Mouse (Mus musculus): ENCODE results near the gene Efhd1. TPM values are rescaled to one million over a fixed set of nuclear protein-coding genes. Genes with fewer than 3 reads are reported as not detected.
A peak's percentile ranks its signal among the peaks of the same experiment; 100 is the strongest.

The Efhd1 gene
- polyA plus RNA-seq, 1 experiment from 2014 or later, result 0.76 TPM

DNA sequence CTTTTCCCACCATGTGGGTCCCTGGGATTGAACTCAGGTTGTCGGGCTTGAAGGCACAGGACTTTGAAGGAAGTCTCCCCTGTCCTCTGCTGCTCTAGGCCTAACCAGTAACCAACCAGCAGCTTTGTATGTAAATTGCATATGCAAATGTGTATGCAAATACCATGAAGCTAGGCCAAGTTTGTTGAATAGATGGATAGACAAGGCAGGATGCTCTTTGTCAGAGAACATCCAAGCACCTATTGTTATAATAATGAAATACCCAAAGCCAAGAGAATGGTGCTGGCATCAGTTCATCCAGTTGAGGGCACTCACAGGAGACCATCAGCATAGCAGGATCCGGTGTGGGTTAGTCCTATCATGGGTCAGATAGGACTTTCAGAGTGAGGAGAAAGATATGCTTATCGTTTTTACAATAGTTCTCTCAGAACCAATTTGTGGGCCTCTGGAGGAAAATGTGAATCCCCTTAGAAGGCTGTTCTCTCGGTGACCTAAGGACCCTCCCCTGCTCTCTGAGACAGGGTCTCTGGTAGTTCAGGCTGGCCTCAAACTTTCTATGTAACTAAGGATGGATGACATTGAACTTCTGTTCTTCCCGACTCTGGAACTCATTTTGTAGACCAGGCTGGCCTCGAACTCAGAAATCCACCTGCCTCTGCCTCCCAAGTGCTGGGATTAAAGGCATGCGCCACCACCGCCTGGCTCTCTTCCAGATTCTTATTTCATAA is 49.8 kb downstream of the Efhd1 start:
- Histone ChIP-seq H3K36me3 (ENCODE audit: control insufficient read depth, insufficient read depth) (no peaks in the 10 kb centered on the region), H3K4me3 (ENCODE audit: low read length) (no peak overlapping the region), H3K9ac (ENCODE audit: low read length) (no peak overlapping the region), H3K27ac (ENCODE audit: low read length) (no peak overlapping the region), H3K27me3 (ENCODE audit: control insufficient read depth, insufficient read depth, low read length) (no peaks in the 10 kb centered on the region), H3K4me2 (ENCODE audit: low read depth, low read length) (no peak overlapping the region), H3K9me3 (replicated peaks; ENCODE audit: control insufficient read depth, low read length) (peaks cover under 1% of the 10 kb centered on the region; the same call in 1 of the 2 replicates), H3K4me1 (ENCODE audit: control insufficient read depth, insufficient read depth, low read length) (peaks cover 3% of the 10 kb centered on the region; the same call in 1 of the 2 replicates)
- ATAC-seq (replicated peaks; ENCODE audit: extremely low read depth, insufficient read depth, low FRiP score), result no peak
- WGBS, result 87% methylated on average over 8 of the region's 8 CpGs

DNA sequence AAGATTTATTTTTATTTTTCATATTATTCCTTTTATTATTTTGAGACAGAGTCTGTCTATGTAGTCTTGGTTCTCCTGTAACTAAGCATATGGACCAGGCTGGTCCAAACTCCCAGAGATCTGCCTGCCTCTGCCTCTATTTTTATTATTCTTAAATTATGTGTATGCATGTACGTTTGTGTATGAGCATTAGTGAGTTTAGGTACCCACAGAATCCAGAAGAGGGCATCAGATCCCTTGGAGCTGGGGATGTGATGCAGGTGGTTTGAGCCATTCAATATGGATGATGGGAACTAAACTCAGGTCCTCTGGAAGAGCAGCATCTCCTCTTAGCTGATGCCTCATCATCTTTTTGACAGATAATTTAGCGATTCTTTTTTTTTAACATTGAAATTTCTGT is 51.3 kb downstream of the Efhd1 start:
- WGBS, result 85% methylated on average over 2 of the region's 2 CpGs
- ATAC-seq (replicated peaks; ENCODE audit: extremely low read depth, insufficient read depth, low FRiP score), result no peak

DNA sequence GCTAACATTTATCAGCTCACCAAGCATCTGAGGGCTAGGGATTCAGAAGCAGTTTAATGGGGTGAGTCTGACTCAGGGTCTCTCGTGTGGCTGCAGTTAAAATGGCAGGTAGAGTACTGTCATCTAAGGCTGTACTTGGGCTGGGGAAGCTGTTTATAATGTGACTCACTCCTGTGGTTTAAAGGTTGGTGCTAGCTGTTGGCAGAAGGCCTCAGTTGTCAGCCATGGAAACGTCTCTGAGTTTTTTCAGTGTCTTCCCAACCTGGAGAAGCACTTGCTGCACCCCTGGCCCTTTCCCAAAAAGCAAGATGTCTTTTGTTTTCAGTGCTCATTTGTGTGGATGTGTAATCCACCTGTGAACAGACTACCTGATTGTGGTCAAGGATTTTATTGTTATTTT is 51.7 kb downstream of the Efhd1 start:
- no peak overlapping the region for H3K9ac ChIP-seq (ENCODE audit: low read length)
- WGBS, result 62% methylated on average over 2 of the region's 2 CpGs

More for the DNA sequence above, 51.3 kb downstream of the Efhd1 start:
- no peak overlapping the region for H3K27ac ChIP-seq (ENCODE audit: low read length)
- peaks cover 3% of the 10 kb centered on the region; the same call in 1 of the 2 replicates for H3K4me1 ChIP-seq (ENCODE audit: control insufficient read depth, insufficient read depth, low read length)
- H3K36me3 ChIP-seq (ENCODE audit: control insufficient read depth, insufficient read depth), result 0 out of 2 replicates have a peak, but pooled peaks cover 1% of the 10 kb centered on the region
- H3K9ac ChIP-seq (ENCODE audit: low read length), result no peak overlapping the region
- no peak overlapping the region for H3K4me2 ChIP-seq (ENCODE audit: low read depth, low read length)
- H3K9me3 ChIP-seq (replicated peaks; ENCODE audit: control insufficient read depth, low read length), result peaks cover 8% of the 10 kb centered on the region
- no peaks in the 10 kb centered on the region for H3K27me3 ChIP-seq (ENCODE audit: control insufficient read depth, insufficient read depth, low read length)
- H3K4me3 ChIP-seq (ENCODE audit: low read length), result no peak overlapping the region

DNA sequence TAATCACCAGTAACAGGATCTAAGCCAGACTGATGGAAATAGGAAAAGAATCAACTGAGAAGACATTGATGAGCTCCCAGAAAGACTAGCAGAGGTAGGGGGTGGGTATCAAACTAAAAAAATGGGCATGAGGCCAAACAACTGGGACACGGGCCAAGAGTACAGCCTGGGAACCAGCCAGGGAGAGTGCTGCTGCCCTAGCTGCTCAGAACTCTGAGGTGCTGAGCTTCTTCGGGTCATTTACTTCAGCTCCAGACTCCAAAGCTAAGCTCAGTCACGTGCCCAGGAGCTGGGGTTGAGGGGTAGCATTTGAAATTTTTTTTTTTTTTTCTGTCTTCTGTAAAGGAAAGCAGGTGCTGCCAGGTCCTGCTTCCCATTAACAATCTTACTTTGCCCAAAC is 52.5 kb downstream of the Efhd1 start:
- no peak overlapping the region for H3K4me3 ChIP-seq (ENCODE audit: low read length)
- H3K27me3 ChIP-seq (ENCODE audit: control insufficient read depth, insufficient read depth, low read length), result no peaks in the 10 kb centered on the region
- no peak overlapping the region for H3K4me2 ChIP-seq (ENCODE audit: low read depth, low read length)
- 0 out of 2 replicates have a peak, but pooled peaks cover 2% of the 10 kb centered on the region for H3K36me3 ChIP-seq (ENCODE audit: control insufficient read depth, insufficient read depth)
- peaks cover 3% of the 10 kb centered on the region; the same call in 1 of the 2 replicates for H3K4me1 ChIP-seq (ENCODE audit: control insufficient read depth, insufficient read depth, low read length)
- no peak overlapping the region for H3K9ac ChIP-seq (ENCODE audit: low read length)
- H3K27ac ChIP-seq (ENCODE audit: low read length), result no peak overlapping the region
- H3K9me3 ChIP-seq (replicated peaks; ENCODE audit: control insufficient read depth, low read length), result peaks cover 16% of the 10 kb centered on the region
- 13% methylated on average over 3 of the region's 3 CpGs for WGBS
- peak; percentile 41; the same call in 1 of the 2 replicates for ATAC-seq (replicated peaks; ENCODE audit: extremely low read depth, insufficient read depth, low FRiP score)

More for the DNA sequence above, 51.7 kb downstream of the Efhd1 start:
- peaks cover 3% of the 10 kb centered on the region; the same call in 1 of the 2 replicates for H3K4me1 ChIP-seq (ENCODE audit: control insufficient read depth, insufficient read depth, low read length)
- ATAC-seq (replicated peaks; ENCODE audit: extremely low read depth, insufficient read depth, low FRiP score), result no peak
- H3K4me2 ChIP-seq (ENCODE audit: low read depth, low read length), result no peak overlapping the region
- H3K27ac ChIP-seq (ENCODE audit: low read length), result no peak overlapping the region
- no peak overlapping the region for H3K4me3 ChIP-seq (ENCODE audit: low read length)
- H3K36me3 ChIP-seq (ENCODE audit: control insufficient read depth, insufficient read depth), result 0 out of 2 replicates have a peak, but pooled peaks cover 2% of the 10 kb centered on the region
- no peaks in the 10 kb centered on the region for H3K27me3 ChIP-seq (ENCODE audit: control insufficient read depth, insufficient read depth, low read length)
- H3K9me3 ChIP-seq (replicated peaks; ENCODE audit: control insufficient read depth, low read length), result peaks cover 12% of the 10 kb centered on the region

DNA sequence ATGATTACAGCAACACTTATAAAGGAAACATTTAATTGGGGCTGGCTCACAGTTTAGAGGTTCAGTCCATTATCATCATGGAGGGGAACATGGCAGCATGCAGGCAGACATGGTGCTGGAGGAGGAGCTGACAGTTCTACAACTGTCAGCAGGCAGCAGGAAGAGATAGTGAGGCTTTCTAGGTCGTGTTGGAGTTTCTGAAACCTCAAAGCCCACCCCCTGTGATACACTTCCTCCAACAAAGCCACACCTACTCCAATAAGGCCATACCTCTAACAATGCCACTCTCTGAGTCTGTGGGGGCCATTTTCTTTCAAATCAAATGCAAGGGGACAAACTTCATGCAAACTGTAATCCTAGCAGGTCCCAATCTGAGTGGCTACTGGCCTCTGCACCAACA is 56.9 kb downstream of the Efhd1 start:
- peaks cover 16% of the 10 kb centered on the region for H3K9me3 ChIP-seq (replicated peaks; ENCODE audit: control insufficient read depth, low read length)
- no peak overlapping the region for H3K4me3 ChIP-seq (ENCODE audit: low read length)
- WGBS, result 9% methylated on average over 1 of the region's 1 CpGs

DNA sequence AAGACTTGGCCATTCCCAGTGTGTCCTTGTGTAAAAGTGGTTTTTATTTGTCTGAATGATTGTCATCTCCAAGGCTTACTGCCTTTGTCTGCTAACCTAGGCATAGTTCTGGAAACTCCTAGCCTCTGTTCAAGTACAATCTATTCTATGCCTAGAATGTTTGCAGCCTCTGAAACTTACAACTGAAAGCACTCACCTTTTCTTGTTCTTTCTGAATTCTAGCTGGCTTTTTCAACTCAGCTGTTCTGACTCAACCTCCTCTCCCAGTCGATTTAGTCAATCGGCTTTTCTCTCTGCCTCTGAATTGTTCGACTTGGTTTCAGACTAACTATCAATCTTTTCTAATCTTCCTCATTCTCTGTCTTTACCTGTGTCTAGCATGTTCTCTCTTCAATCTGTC is 58.6 kb downstream of the Efhd1 start:
- no peak for ATAC-seq (replicated peaks; ENCODE audit: extremely low read depth, insufficient read depth, low FRiP score)
- Histone ChIP-seq H3K4me2 (ENCODE audit: low read depth, low read length) (no peak overlapping the region), H3K4me1 (ENCODE audit: control insufficient read depth, insufficient read depth, low read length) (peaks cover 1% of the 10 kb centered on the region; the same call in 1 of the 2 replicates), H3K9ac (ENCODE audit: low read length) (no peak overlapping the region), H3K27me3 (ENCODE audit: control insufficient read depth, insufficient read depth, low read length) (no peaks in the 10 kb centered on the region), H3K9me3 (replicated peaks; ENCODE audit: control insufficient read depth, low read length) (peaks cover 16% of the 10 kb centered on the region), H3K27ac (ENCODE audit: low read length) (no peak overlapping the region), H3K4me3 (ENCODE audit: low read length) (no peak overlapping the region), H3K36me3 (ENCODE audit: control insufficient read depth, insufficient read depth) (0 out of 2 replicates have a peak, but pooled peaks cover 2% of the 10 kb centered on the region)
- 92% methylated on average over 3 of the region's 3 CpGs for WGBS

More for the DNA sequence above, 56.9 kb downstream of the Efhd1 start:
- Histone ChIP-seq H3K27ac (ENCODE audit: low read length) (no peak overlapping the region), H3K4me1 (ENCODE audit: control insufficient read depth, insufficient read depth, low read length) (peaks cover 3% of the 10 kb centered on the region; the same call in 1 of the 2 replicates), H3K27me3 (ENCODE audit: control insufficient read depth, insufficient read depth, low read length) (no peaks in the 10 kb centered on the region), H3K4me2 (ENCODE audit: low read depth, low read length) (no peak overlapping the region), H3K9ac (ENCODE audit: low read length) (no peak overlapping the region), H3K36me3 (ENCODE audit: control insufficient read depth, insufficient read depth) (0 out of 2 replicates have a peak, but pooled peaks cover 2% of the 10 kb centered on the region)
- ATAC-seq (replicated peaks; ENCODE audit: extremely low read depth, insufficient read depth, low FRiP score), result no peak

DNA sequence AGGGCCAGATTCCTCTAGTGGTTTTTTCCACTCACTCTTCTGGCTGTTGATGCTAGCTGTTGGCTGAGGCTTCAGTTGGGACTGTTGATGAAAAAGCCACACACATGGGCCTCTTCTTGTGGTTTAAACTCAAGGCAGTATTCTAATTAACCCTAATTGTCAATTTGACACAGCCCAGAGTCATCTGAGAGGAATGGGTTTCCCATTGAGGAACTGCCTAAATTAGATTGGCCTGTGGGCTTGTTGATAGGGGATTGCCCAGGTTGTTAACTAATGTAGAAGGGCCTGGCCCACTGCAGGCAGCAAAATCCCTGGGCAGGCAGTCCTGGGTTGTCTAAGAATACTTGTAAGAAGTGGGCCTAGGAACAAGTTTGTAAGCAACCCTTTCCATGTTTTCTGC is 60.5 kb downstream of the Efhd1 start:
- ATAC-seq (replicated peaks; ENCODE audit: extremely low read depth, insufficient read depth, low FRiP score), result no peak

DNA sequence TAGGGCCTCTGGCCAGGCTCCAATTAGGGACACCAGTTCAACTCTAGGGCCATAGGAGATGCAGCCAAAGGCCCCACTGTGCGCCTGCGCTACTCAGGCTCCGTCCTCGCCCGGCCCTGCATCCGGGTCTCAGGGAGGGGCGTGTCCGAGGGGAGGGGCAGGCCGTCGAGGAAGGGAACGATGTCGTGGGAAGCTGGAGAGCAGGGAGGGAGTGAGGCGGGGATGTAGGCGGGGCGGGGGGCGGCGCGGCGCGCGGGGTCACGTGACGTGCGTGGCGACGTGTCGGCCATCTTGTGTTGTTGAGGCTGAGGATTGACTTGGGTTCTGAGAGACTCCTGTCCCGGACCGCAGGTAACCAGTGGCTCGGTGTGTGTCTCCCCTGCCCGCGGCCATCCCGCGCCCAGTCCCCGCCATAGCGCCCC is 62.6 kb downstream of the Efhd1 start, which contains the start of gene Gigyf2:
Gigyf2 (plus strand) TSS at position 257 of the 422 bp plus-strand sequence.
- H3K9ac ChIP-seq (ENCODE audit: low read length), result peak within 1 kb of the TSS; percentile 94
- H3K9me3 ChIP-seq (replicated peaks; ENCODE audit: control insufficient read depth, low read length), result no peaks in the 10 kb centered on the region
- H3K27me3 ChIP-seq (ENCODE audit: control insufficient read depth, insufficient read depth, low read length), result no peaks in the 10 kb centered on the region
- peak within 1 kb of the TSS; percentile 91 for H3K27ac ChIP-seq (ENCODE audit: low read length)
- ATAC-seq (replicated peaks; ENCODE audit: extremely low read depth, insufficient read depth, low FRiP score), result peak; percentile 97
- H3K36me3 ChIP-seq (ENCODE audit: control insufficient read depth, insufficient read depth), result no peaks in the 10 kb centered on the region
- H3K4me1 ChIP-seq (ENCODE audit: control insufficient read depth, insufficient read depth, low read length), result peaks cover 9% of the 10 kb centered on the region
- H3K4me2 ChIP-seq (ENCODE audit: low read depth, low read length), result peak within 1 kb of the TSS; percentile 76
- H3K4me3 ChIP-seq (ENCODE audit: low read length), result peak within 1 kb of the TSS; percentile 94
- under 1% methylated on average over 36 of the region's 36 CpGs for WGBS

More for the DNA sequence above, 60.5 kb downstream of the Efhd1 start:
- H3K4me2 ChIP-seq (ENCODE audit: low read depth, low read length), result no peak overlapping the region
- 0 out of 2 replicates have a peak, but pooled peaks cover 2% of the 10 kb centered on the region for H3K36me3 ChIP-seq (ENCODE audit: control insufficient read depth, insufficient read depth)
- peaks cover 8% of the 10 kb centered on the region for H3K4me1 ChIP-seq (ENCODE audit: control insufficient read depth, insufficient read depth, low read length)
- H3K9me3 ChIP-seq (replicated peaks; ENCODE audit: control insufficient read depth, low read length), result peaks cover 12% of the 10 kb centered on the region
- no peak overlapping the region for H3K27ac ChIP-seq (ENCODE audit: low read length)
- no peak overlapping the region for H3K4me3 ChIP-seq (ENCODE audit: low read length)
- H3K9ac ChIP-seq (ENCODE audit: low read length), result no peak overlapping the region
- H3K27me3 ChIP-seq (ENCODE audit: control insufficient read depth, insufficient read depth, low read length), result no peaks in the 10 kb centered on the region
